Mouse (Mus musculus) myocyte (in vitro differentiated cells): ENCODE data around the gene Mip. TPM values are rescaled to one million over a fixed set of nuclear protein-coding genes. Genes with fewer than 3 reads are reported as not detected.

Experiments used
- H3K27me3 ChIP-seq: one replicate; pipeline ENCODE4 v1.6.1; 2011; ENCODE audit not compliant: control insufficient read depth, insufficient read depth, insufficient read length
- H3K36me3 ChIP-seq: one replicate; pipeline ENCODE4 v1.6.1; 2011; ENCODE audit not compliant: control insufficient read depth, insufficient read depth
- H3K4me2 ChIP-seq: one replicate; pipeline ENCODE4 v1.6.1; 2011; ENCODE audit warnings: low read depth, control low read depth
- H3K4me3 ChIP-seq: one replicate; pipeline ENCODE4 v1.5.1; 2011; ENCODE audit warnings: mild to moderate bottlenecking, control low read depth, moderate library complexity
- H3K79me2 ChIP-seq: one replicate; pipeline ENCODE4 v1.6.1; 2011; ENCODE audit not compliant: control insufficient read depth, insufficient read depth
- H3ac ChIP-seq: one replicate; pipeline ENCODE4 v1.6.1; 2011; ENCODE audit not compliant: control insufficient read depth, insufficient read length
- CEBPB ChIP-seq: IDR thresholded peaks from 2 replicates; pipeline ENCODE4 v1.6.1; 2011; ENCODE audit warnings: mild to moderate bottlenecking, moderate library complexity; ENCODE audit not compliant: poor library complexity, insufficient read depth, severe bottlenecking
- E2F4 ChIP-seq: IDR thresholded peaks from one replicate; pipeline ENCODE4 v1.6.1; 2011; ENCODE audit warnings: mild to moderate bottlenecking, control low read depth, moderate library complexity; ENCODE audit not compliant: insufficient read depth
- MAX ChIP-seq: IDR thresholded peaks from one replicate; pipeline ENCODE4 v1.6.1; 2011; ENCODE audit warnings: low read depth, mild to moderate bottlenecking, control low read depth
- MYOD1 ChIP-seq, 3 experiments: IDR thresholded peaks; one replicate each; pipeline ENCODE4 v1.6.1; 2011; ENCODE audit warnings: control low read depth in 2 of 3, low read depth in 2 of 3, mild to moderate bottlenecking in 2 of 3, moderate library complexity in 1 of 3; ENCODE audit not compliant: insufficient read length in 2 of 3, control insufficient read depth in 1 of 3
- MYOG ChIP-seq, 3 experiments: IDR thresholded peaks; one replicate each; pipeline ENCODE4 v1.6.1; 2011; ENCODE audit warnings: control low read depth in 2 of 3, low read depth in 2 of 3, mild to moderate bottlenecking in 2 of 3; ENCODE audit not compliant: insufficient read length in 2 of 3, control insufficient read depth in 1 of 3, insufficient read depth in 1 of 3
- POLR2A ChIP-seq: IDR thresholded peaks from one replicate; pipeline ENCODE4 v1.6.1; 2011; ENCODE audit warnings: low read depth, mild to moderate bottlenecking, control low read depth, moderate library complexity; ENCODE audit not compliant: insufficient read length
- POLR2AphosphoS2 ChIP-seq: IDR thresholded peaks from one replicate; pipeline ENCODE4 v1.6.1; 2011; ENCODE audit warnings: low read depth, control low read depth; ENCODE audit not compliant: insufficient read length
- REST ChIP-seq: IDR thresholded peaks from one replicate; pipeline ENCODE4 v1.6.1; 2011; ENCODE audit warnings: mild to moderate bottlenecking, control low read depth, moderate library complexity; ENCODE audit not compliant: insufficient read depth, insufficient read length
- SRF ChIP-seq: IDR thresholded peaks from one replicate; pipeline ENCODE4 v1.6.1; 2011; ENCODE audit warnings: low read depth; ENCODE audit not compliant: control insufficient read depth, insufficient read length
- TCF12 ChIP-seq: IDR thresholded peaks from one replicate; pipeline ENCODE4 v1.6.1; 2011; ENCODE audit warnings: mild to moderate bottlenecking, control low read depth; ENCODE audit not compliant: poor library complexity, insufficient read depth, severe bottlenecking
- TCF3 ChIP-seq: IDR thresholded peaks from one replicate; pipeline ENCODE4 v1.6.1; 2011; ENCODE audit warnings: low read depth, control low read depth; ENCODE audit not compliant: insufficient read length
- USF1 ChIP-seq: IDR thresholded peaks from one replicate; pipeline ENCODE4 v1.6.1; 2011; ENCODE audit warnings: low read depth, mild to moderate bottlenecking, control low read depth, moderate library complexity
- polyA plus RNA-seq: library from polyadenylated mRNA; unstranded; fragments of >200 nt; fragmentation: generic; extraction: Trizol; gene quantifications from one replicate; pipeline ENCODE4 v1.2.1, GENCODE M21; 2012; ENCODE audit warnings: missing spikeins

The Mip gene
- polyA plus RNA-seq, 1 experiment: not detected

DNA sequence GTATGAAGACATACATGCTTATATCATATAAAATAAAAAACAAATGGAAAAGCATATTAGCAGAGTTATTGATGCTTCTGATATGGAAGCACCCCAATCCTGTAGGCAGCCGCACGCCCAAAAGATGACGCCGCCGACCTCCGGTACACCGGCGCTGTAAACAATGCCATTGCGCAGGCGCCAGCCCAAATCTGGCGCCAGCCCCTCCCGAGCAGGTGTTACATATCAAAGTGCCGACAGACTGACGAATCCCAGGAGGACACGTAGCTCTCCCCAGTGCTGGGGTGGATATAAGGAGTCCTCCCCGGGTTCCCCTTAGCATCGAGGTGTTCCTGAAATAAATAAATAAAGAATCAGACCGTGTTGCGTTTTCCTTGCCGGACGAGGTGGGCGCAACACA lies 36.7 kb downstream of the Mip start:
- no peak for TF ChIP-seq TCF12
- TF ChIP-seq TCF3: no peak
- TF ChIP-seq SRF: no peak
- no peak for TF ChIP-seq CEBPB
- TF ChIP-seq POLR2A: no peak
- no peak for TF ChIP-seq POLR2AphosphoS2
- TF ChIP-seq MAX: no peak
- TF ChIP-seq USF1: no peak
- TF ChIP-seq E2F4: no peak
- no peak for TF ChIP-seq REST
- H3K79me2 ChIP-seq: no peaks in the 10 kb centered on the region
- no peaks in the 10 kb centered on the region for H3K27me3 ChIP-seq
- H3K4me2 ChIP-seq: no peak overlapping the region
- H3K36me3 ChIP-seq: no peaks in the 10 kb centered on the region
- H3ac ChIP-seq: no peak overlapping the region
- no peak overlapping the region for H3K4me3 ChIP-seq

DNA sequence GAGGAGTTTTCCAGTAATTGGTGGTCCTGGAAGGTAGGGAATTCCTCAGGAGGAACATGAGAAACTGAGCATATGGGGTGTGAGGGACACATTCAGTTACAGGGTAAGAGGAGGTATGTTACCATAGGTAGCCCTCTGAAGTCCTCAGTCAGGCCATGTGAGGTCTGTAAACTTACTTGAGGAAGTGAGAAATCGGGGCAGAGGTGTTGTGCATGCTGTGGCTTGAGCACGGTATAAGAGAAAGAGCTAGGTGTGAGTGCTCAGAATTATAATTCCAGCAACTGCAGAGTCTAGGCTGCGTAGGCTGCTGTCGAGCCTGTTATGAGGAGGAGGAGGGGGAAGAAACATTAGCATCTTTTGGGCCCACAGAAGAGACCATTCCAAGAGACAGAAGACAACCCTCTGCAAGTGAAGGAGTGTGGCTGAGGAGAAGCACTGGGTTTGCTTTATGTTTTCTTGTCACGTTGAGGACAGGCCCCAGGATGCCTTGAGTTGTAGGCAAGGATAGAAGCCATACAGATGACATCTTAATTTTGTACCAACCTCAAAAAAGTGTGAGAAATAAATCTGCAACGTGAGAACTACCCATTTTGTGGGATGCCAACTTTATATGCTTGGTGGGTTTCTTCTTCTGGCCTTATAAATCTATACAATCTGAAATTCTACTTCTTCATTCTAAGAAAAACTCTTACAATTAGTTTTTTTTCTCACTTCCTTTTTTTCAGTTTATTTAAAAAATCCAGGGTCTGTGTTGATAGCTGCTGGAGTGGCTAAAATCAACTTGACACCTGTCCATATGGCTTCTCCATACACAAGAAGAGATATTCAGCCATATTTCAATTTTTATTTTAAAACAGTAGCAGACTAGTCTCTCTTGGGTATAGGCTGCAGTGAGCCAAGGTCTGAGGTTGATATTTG lies 38.0 kb downstream of the Mip start:
- no peaks in the 10 kb centered on the region for H3K27me3 ChIP-seq
- no peaks in the 10 kb centered on the region for H3K36me3 ChIP-seq
- H3K4me3 ChIP-seq: no peak overlapping the region
- H3K4me2 ChIP-seq: no peak overlapping the region
- H3K79me2 ChIP-seq: no peaks in the 10 kb centered on the region
- TF ChIP-seq MAX: no peak
- TF ChIP-seq POLR2A: no peak
- TF ChIP-seq CEBPB: no peak
- TF ChIP-seq TCF3: no peak
- no peak for TF ChIP-seq USF1
- TF ChIP-seq POLR2AphosphoS2: no peak
- TF ChIP-seq MYOD1 (IDR thresholded peaks at IDR 0.05; ENCODE audit: control insufficient read depth in 1 of 3, insufficient read length in 2 of 3, low read depth in 2 of 3): no peak
- no peak for TF ChIP-seq MYOG (IDR thresholded peaks at IDR 0.05; ENCODE audit: control insufficient read depth in 1 of 3, insufficient read depth in 1 of 3, insufficient read length in 2 of 3, low read depth in 2 of 3)
- no peak for TF ChIP-seq SRF
- no peak for TF ChIP-seq TCF12
- TF ChIP-seq REST: no peak
- H3ac ChIP-seq: no peak overlapping the region

DNA sequence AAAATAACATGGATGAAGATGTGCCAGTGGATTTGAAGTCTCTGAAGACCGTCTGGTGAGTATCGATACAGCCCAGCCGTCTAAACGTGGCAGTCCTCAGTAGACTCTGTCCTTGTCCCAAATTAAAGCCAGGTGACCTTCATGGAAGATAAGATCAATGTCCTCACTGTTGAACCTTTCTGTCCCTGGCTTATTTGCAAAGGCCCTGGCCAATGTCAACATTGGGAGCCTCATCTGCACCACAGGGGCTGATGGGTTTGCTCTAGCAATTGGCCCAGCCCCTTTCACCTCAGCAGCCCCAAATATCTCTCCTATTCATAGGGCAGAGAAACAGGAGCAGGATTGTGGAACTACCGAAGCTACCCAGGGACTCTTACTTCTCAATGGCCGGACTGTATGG lies 42.7 kb downstream of the Mip start, which contains the start of gene Apof:
Gene Apof, plus strand, starts transcription at position 301 of the 400 bp plus-strand sequence.
- Histone ChIP-seq H3K36me3 (no peaks in the 10 kb centered on the region), H3K4me3 (peak within 1 kb of the TSS; percentile 77), H3K27me3 (no peaks in the 10 kb centered on the region), H3ac (no peak within 1 kb of the TSS), H3K4me2 (no peak within 1 kb of the TSS), H3K79me2 (peaks cover 9% of the 10 kb centered on the region)
- TF ChIP-seq POLR2A (no peak), SRF (no peak), E2F4 (no peak), TCF3 (no peak), USF1 (no peak), POLR2AphosphoS2 (no peak), MYOD1 (IDR thresholded peaks at IDR 0.05; ENCODE audit: control insufficient read depth in 1 of 3, insufficient read length in 2 of 3, low read depth in 2 of 3) (no peak), MAX (no peak), REST (no peak), CEBPB (no peak), MYOG (IDR thresholded peaks at IDR 0.05; ENCODE audit: control insufficient read depth in 1 of 3, insufficient read depth in 1 of 3, insufficient read length in 2 of 3, low read depth in 2 of 3) (no peak), TCF12 (no peak)

DNA sequence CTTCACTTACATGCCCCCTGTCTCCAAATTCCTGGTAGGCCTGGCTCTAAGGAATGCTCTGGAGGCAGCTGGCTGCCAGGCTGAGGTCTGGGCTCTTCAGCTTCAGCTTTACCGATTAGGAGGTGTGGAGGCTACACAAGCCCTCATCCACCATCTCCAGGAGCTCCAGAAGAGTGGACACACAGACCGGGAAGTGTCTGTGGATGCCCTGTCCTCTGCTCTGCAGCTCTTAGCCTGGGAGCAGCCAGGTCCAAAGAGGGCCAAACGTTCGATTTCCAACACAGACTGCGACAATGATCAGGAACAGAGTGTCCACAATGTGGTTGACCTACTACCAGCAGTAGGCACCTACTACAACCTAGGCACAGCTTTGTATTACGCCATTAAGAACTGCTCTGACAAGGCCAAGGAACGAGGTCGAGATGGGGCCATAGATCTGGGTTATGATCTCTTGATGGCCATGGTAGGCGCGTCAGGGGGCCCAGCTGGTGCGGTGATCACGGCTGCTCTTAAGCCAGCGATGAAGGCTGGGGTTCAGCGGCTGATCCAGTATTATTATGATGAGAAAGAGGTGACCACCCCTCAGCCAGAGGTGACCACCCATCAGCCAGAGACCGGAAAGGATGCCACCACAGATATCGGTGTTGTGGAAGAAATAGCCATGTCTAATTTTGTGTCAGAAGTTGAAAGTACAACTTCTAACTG lies 43.7 kb downstream of the Mip start:
- H3K4me3 ChIP-seq: peak overlapping the region; percentile 77
- TF ChIP-seq SRF (no peak), REST (no peak), TCF12 (no peak), CEBPB (no peak), MYOD1 (IDR thresholded peaks at IDR 0.05; ENCODE audit: control insufficient read depth in 1 of 3, insufficient read length in 2 of 3, low read depth in 2 of 3) (no peak), POLR2A (no peak), USF1 (no peak), POLR2AphosphoS2 (no peak), E2F4 (no peak), MYOG (IDR thresholded peaks at IDR 0.05; ENCODE audit: control insufficient read depth in 1 of 3, insufficient read depth in 1 of 3, insufficient read length in 2 of 3, low read depth in 2 of 3) (no peak), MAX (no peak), TCF3 (no peak)
- H3K27me3 ChIP-seq: no peaks in the 10 kb centered on the region
- peak overlapping the region; percentile 90 for H3K4me2 ChIP-seq
- no peak overlapping the region for H3ac ChIP-seq
- H3K36me3 ChIP-seq: no peaks in the 10 kb centered on the region
- H3K79me2 ChIP-seq: peaks cover 9% of the 10 kb centered on the region
